15 mouse cellular contexts compared by ENCODE assay signal in genomic region chr6:108206914-108207566, GRCm38 (mm10). TPM values are rescaled to one million over a fixed set of nuclear protein-coding genes. Genes with fewer than 3 reads are reported as not detected.
DNase-seq lines count a peak whose midpoint lies in the region; ATAC-seq and TF ChIP-seq lines count a peak whose summit lies in the region.
"Had no signal": no experiment of that assay in that cellular context is flagged by ENCODE, and none has a peak within 500 bp of the region (broad histone marks: within the 10 kb centered on the region; RNA-seq: fewer than 3 reads in every experiment).

No protein-coding gene starts in this region.

- 69% methylated on average over 5 of the region's 5 CpGs for WGBS in kidney, postnatal 0 days
- WGBS in forebrain, embryonic 10.5 days, result 80% methylated on average over 5 of the region's 5 CpGs

- TF ChIP-seq CTCF in kidney, postnatal 0 days (IDR thresholded peaks at IDR 0.05; ENCODE audit: low read depth), result no peak

- no peak overlapping the region for H3K9ac ChIP-seq in kidney, postnatal 0 days (ENCODE audit: low read depth, low read length)
- H3K9ac ChIP-seq: forebrain, embryonic 12.5 days; heart, embryonic 13.5 days; midbrain, embryonic 13.5 days had no signal

- no peak; the same call in 1 of the 2 replicates for ATAC-seq in kidney, postnatal 0 days (replicated peaks; ENCODE audit: low FRiP score, low read depth)
- peak; percentile 59 for ATAC-seq in megakaryocyte progenitor cell, adult 5-6 weeks (replicated peaks; ENCODE audit: poor library complexity)
- ATAC-seq: midbrain, embryonic 13.5 days; Patski had no signal

- H3K4me3 ChIP-seq in kidney, postnatal 0 days (replicated peaks; ENCODE audit: low read depth, low read length), result no peak overlapping the region
- no peak overlapping the region for H3K4me3 ChIP-seq in forebrain, embryonic 10.5 days
- H3K4me3 ChIP-seq: forebrain, embryonic 12.5 days; heart, embryonic 13.5 days; hindbrain, embryonic 10.5 days; midbrain, embryonic 13.5 days had no signal

- no peak for DNase-seq in kidney, postnatal 0 days (ENCODE audit: low spot score)
- DNase-seq in kidney, adult 8-10 months, result no peak
- DNase-seq in MEL-GATA-1-ER (ENCODE audit: extremely low read depth, low read depth), result peak; percentile 22
- DNase-seq in thymus, postnatal 4 days, result peak; percentile 69
- no peak for DNase-seq in frontal cortex, postnatal 14 days (ENCODE audit: low spot score in 2 of 2)
- no peak for DNase-seq in forebrain, embryonic 10.5 days (ENCODE audit: extremely low spot score, low spot score)
- DNase-seq: cerebellum, adult 11 months; kidney, postnatal 10 days; right cerebral cortex, postnatal 14 days had no signal

- H3K9me3 ChIP-seq in kidney, postnatal 0 days (replicated peaks; ENCODE audit: low read length), result no peaks in the 10 kb centered on the region
- H3K9me3 ChIP-seq in forebrain, embryonic 10.5 days, result no peaks in the 10 kb centered on the region
- H3K9me3 ChIP-seq: forebrain, embryonic 12.5 days; heart, embryonic 13.5 days; hindbrain, embryonic 10.5 days; midbrain, embryonic 13.5 days had no signal

- no peaks in the 10 kb centered on the region for H3K36me3 ChIP-seq in kidney, postnatal 0 days (ENCODE audit: insufficient read depth, low read length)
- no peaks in the 10 kb centered on the region for H3K36me3 ChIP-seq in forebrain, embryonic 10.5 days (replicated peaks)
- H3K36me3 ChIP-seq: forebrain, embryonic 12.5 days; heart, embryonic 13.5 days; hindbrain, embryonic 10.5 days; midbrain, embryonic 13.5 days had no signal

- H3K27ac ChIP-seq in kidney, postnatal 0 days, result peak overlapping the region; percentile 66
- no peak overlapping the region for H3K27ac ChIP-seq in forebrain, embryonic 10.5 days
- H3K27ac ChIP-seq: forebrain, embryonic 12.5 days; heart, embryonic 13.5 days; hindbrain, embryonic 10.5 days; midbrain, embryonic 13.5 days had no signal

- H3K4me1 ChIP-seq in kidney, postnatal 0 days (replicated peaks; ENCODE audit: insufficient read depth, low read length), result no peaks in the 10 kb centered on the region
- peaks cover 10% of the 10 kb centered on the region for H3K4me1 ChIP-seq in forebrain, embryonic 10.5 days

- H3K27me3 ChIP-seq in kidney, postnatal 0 days (ENCODE audit: insufficient read depth, low read length), result no peaks in the 10 kb centered on the region
- H3K27me3 ChIP-seq in forebrain, embryonic 10.5 days (ENCODE audit: poor library complexity, severe bottlenecking), result peaks cover 14% of the 10 kb centered on the region; the same call in 1 of the 2 replicates
- H3K27me3 ChIP-seq: heart, embryonic 13.5 days; Patski had no signal

- H3K4me2 ChIP-seq in kidney, postnatal 0 days (ENCODE audit: low read length), result no peak overlapping the region
- H3K4me2 ChIP-seq: forebrain, embryonic 12.5 days; heart, embryonic 13.5 days; midbrain, embryonic 13.5 days had no signal

RNA-seq across cellular contexts. Expression of gene Itpr1, which starts 5.9 kb away (rescaled TPM):
- 21.2 TPM in 2 replicates for polyA plus RNA-seq in kidney, postnatal 0 days (2015; fragmentation: Nextera tagmentation; extraction: Ambion mirVana)
- 36.5 and 40.4 TPM in 2 replicates for total RNA-seq in megakaryocyte progenitor cell, adult 5-6 weeks (2015)
- 76.6 and 90.4 TPM in 2 replicates for total RNA-seq in megakaryocyte progenitor cell, adult 5-6 weeks (2017)
- 11.6 and 11.9 TPM in 2 replicates for polyA plus RNA-seq in forebrain, embryonic 10.5 days (2016; fragmentation: Nextera tagmentation; extraction: Ambion mirVana)

RNA-seq across cellular contexts. Expression of gene Sumf1, which starts 21.7 kb away (rescaled TPM):
- 34.0 and 34.2 TPM in 2 replicates for polyA plus RNA-seq in kidney, postnatal 0 days (2015; fragmentation: Nextera tagmentation; extraction: Ambion mirVana)
- 12.8 and 18.5 TPM in 2 replicates for total RNA-seq in megakaryocyte progenitor cell, adult 5-6 weeks (2015)
- total RNA-seq in megakaryocyte progenitor cell, adult 5-6 weeks (2017), result 18.5 and 21.8 TPM in 2 replicates
- 12.8 and 13.0 TPM in 2 replicates for polyA plus RNA-seq in forebrain, embryonic 10.5 days (2016; fragmentation: Nextera tagmentation; extraction: Ambion mirVana)

Comparison
In these comparisons a context has a peak if more than half of its experiments do, and no peak if none do; other contexts are left out.
1. DNase-seq: peak in MEL-GATA-1-ER (single experiment) and thymus, postnatal 4 days (single experiment); none in kidney, postnatal 0 days (single experiment), kidney, adult 8-10 months (0 of 2), frontal cortex, postnatal 14 days (0 of 2) and forebrain, embryonic 10.5 days (single experiment).